Mouse (Mus musculus): ENCODE measurements around the gene Pik3r6.

GRCm38 (mm10) chr11:68467441-68467840 is 35.4 kb upstream of the Pik3r6 start:
- TF ChIP-seq CTCF (IDR thresholded peaks at IDR 0.05; ENCODE audit: low read depth, low read length) (no peak), POLR2A (IDR thresholded peaks at IDR 0.05; ENCODE audit: borderline replicate concordance, low read depth, low read length) (no peak)
